Mouse (Mus musculus) CH12.LX (cell line): ENCODE data around the gene Snu13. TPM values are rescaled to one million over a fixed set of nuclear protein-coding genes. Genes with fewer than 3 reads are reported as not detected.

Experiments used
- DNase-seq: peaks from one replicate; pipeline ENCODE4 v3.0.0-alpha.2; 2013; ENCODE audit errors: extremely low read depth
- H3K27ac ChIP-seq: 2 replicates; pipeline ENCODE4 v1.5.1; 2012; ENCODE audit warnings: low read depth, mild to moderate bottlenecking, control low read depth, moderate library complexity; ENCODE audit not compliant: insufficient read depth
- H3K27me3 ChIP-seq: replicated peaks from 2 replicates; pipeline ENCODE3; 2012; ENCODE audit warnings: inconsistent platforms
- H3K36me3 ChIP-seq, 2 experiments: replicated peaks in 1 of 2; 2 replicates each; pipeline versions ENCODE3 to v1.6.1; 2012; ENCODE audit warnings: inconsistent platforms in 1 of 2, low read length in 1 of 2, mild to moderate bottlenecking in 1 of 2, mixed read lengths in 1 of 2, moderate library complexity in 1 of 2; ENCODE audit not compliant: control insufficient read depth in 1 of 2, insufficient read depth in 1 of 2
- H3K4me1 ChIP-seq, 2 experiments: 2 replicates each; pipeline ENCODE4 v1.6.1; 2012; ENCODE audit warnings: inconsistent platforms in 1 of 2, moderate library complexity in 1 of 2; ENCODE audit not compliant: insufficient read depth in 2 of 2, control insufficient read depth in 1 of 2
- H3K4me2 ChIP-seq: 2 replicates; pipeline ENCODE4 v1.6.1; 2012; ENCODE audit warnings: low read depth, mild to moderate bottlenecking, control low read depth; ENCODE audit not compliant: poor library complexity, insufficient read depth, severe bottlenecking
- H3K4me3 ChIP-seq, 3 experiments: fragments of 150-350 bp in 1 of 3; sonication (generic) in 1 of 3; replicated peaks in 1 of 3; 2 replicates each; pipeline versions ENCODE3 to v1.5.1; 2011 to 2012; ENCODE audit warnings: low read depth in 2 of 3, low read length in 2 of 3, mild to moderate bottlenecking in 2 of 3, moderate library complexity in 2 of 3, control low read depth in 1 of 3, improper control_type of control experiment in 1 of 3, inconsistent platforms in 1 of 3, mixed read lengths in 1 of 3; ENCODE audit not compliant: poor library complexity in 1 of 3
- H3K79me2 ChIP-seq: replicated peaks from 2 replicates; pipeline ENCODE4 v1.6.1; 2012; ENCODE audit warnings: mild to moderate bottlenecking, moderate library complexity; ENCODE audit not compliant: control insufficient read depth, poor library complexity, insufficient read depth, severe bottlenecking; ENCODE audit errors: extremely low read depth
- H3K9ac ChIP-seq: 2 replicates; pipeline ENCODE4 v1.6.1; 2012; ENCODE audit warnings: low read depth, mild to moderate bottlenecking, control low read depth, moderate library complexity; ENCODE audit not compliant: insufficient read depth
- H3K9me3 ChIP-seq: replicated peaks from 2 replicates; pipeline ENCODE3; 2012; ENCODE audit warnings: low read length, inconsistent platforms, mixed read lengths
- CHD2 ChIP-seq: IDR thresholded peaks from 2 replicates; pipeline ENCODE4 v1.6.1; 2011; ENCODE audit warnings: low read length, improper control_type of control experiment
- ELF1 ChIP-seq: IDR thresholded peaks from 2 replicates; pipeline ENCODE4 v1.6.1; 2014; ENCODE audit warnings: low read depth, mild to moderate bottlenecking, inconsistent platforms, low read length, improper control_type of control experiment
- EP300 ChIP-seq: IDR thresholded peaks from 2 replicates; pipeline ENCODE4 v1.6.1; 2011; ENCODE audit warnings: low read length, improper control_type of control experiment
- IRF4 ChIP-seq: IDR thresholded peaks from 2 replicates; pipeline ENCODE4 v1.6.1; 2014; ENCODE audit warnings: low read depth, mild to moderate bottlenecking, inconsistent platforms, low read length, improper control_type of control experiment
- MEF2A ChIP-seq: IDR thresholded peaks from 2 replicates; pipeline ENCODE4 v1.6.1; 2014; ENCODE audit warnings: low read depth, mild to moderate bottlenecking, inconsistent platforms, low read length, improper control_type of control experiment, borderline replicate concordance
- NRF1 ChIP-seq: IDR thresholded peaks from 2 replicates; pipeline ENCODE4 v1.6.1; 2014; ENCODE audit warnings: low read depth, mild to moderate bottlenecking, inconsistent platforms, low read length, improper control_type of control experiment, moderate library complexity
- POLR2AphosphoS2 ChIP-seq: IDR thresholded peaks from 2 replicates; pipeline ENCODE4 v1.6.1; 2011; ENCODE audit warnings: low read depth, low read length, improper control_type of control experiment
- ZNF384 ChIP-seq: IDR thresholded peaks from 2 replicates; pipeline ENCODE4 v1.6.1; 2012; ENCODE audit warnings: low read depth, low read length, improper control_type of control experiment, inconsistent platforms
- dilution Hi-C: fragments of 300-500 bp; cut with MboI; formaldehyde crosslinking; loops from 2 replicates; pipeline ENCODE4 v1.14.3; 2020; ENCODE audit warnings: low sequenced_read_pairs; ENCODE audit not compliant: extremely low pct_unique_long_range_greater_than_20kb, extremely low pct_ligation_motif_present
- in situ Hi-C: fragments of 300-500 bp; cut with MboI; formaldehyde crosslinking; loops from 3 replicates; pipeline ENCODE4 v1.14.3; 2019; ENCODE audit warnings: low sequenced_read_pairs, low pct_ligation_motif_present, low pct_unique_long_range_greater_than_20kb, mixed read lengths
- polyA plus RNA-seq: library from polyadenylated mRNA; unstranded; fragments of >175 nt; gene quantifications from 2 replicates; pipeline ENCODE4 v1.2.1, GENCODE M21; 2012; ENCODE audit warnings: low read depth; ENCODE audit not compliant: insufficient read length
- total RNA-seq, 2 experiments: library from RNA; depleted of rRNA; stranded (reverse); fragments of 300-350 nt in 1 of 2; fragments of >200 nt in 1 of 2; gene quantifications; 2 replicates each; pipeline ENCODE4 v1.2.3; 2012 to 2014

The Snu13 gene
- total and polyA plus RNA-seq, 3 experiments, result 167 to 558 (median 433) TPM

DNA sequence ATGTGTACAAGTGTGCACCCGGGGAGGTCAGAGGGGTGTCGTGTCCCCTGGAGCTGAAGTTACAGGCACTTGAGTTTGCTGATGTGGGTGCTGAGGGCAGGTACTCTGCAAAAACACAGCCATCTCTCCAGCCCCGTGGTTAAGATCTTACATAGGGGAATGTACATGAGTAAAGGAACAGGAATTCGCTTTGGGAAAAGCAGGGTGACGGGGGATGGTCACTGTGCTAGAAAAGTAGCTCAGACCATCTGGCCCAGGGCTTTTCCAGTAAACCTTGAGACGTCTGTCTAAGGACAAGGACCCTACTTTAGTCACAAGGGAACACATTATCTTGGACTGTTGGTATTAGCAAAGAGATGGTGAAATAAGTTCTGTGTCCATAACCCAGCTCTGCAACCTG lies 35.5 kb downstream of the Snu13 start:
- Histone ChIP-seq H3K79me2 (peaks cover 17% of the 10 kb centered on the region), H3K4me2 (no peak overlapping the region), H3K36me3 (peaks cover 0 to 41% of the 10 kb centered on the region in 2 experiments), H3K27ac (no peak overlapping the region), H3K4me3 (no peak overlapping the region), H3K9ac (no peak overlapping the region), H3K9me3 (no peaks in the 10 kb centered on the region), H3K27me3 (no peaks in the 10 kb centered on the region), H3K4me1 (peaks cover 0 to 23% of the 10 kb centered on the region in 2 experiments; a peak in 2 of 4 replicates)
- dilution Hi-C loops (no loop called here), in situ Hi-C loops (no loop called here)
- TF ChIP-seq MEF2A (no peak), ZNF384 (no peak), POLR2AphosphoS2 (no peak), IRF4 (no peak)
- no peak for DNase-seq

DNA sequence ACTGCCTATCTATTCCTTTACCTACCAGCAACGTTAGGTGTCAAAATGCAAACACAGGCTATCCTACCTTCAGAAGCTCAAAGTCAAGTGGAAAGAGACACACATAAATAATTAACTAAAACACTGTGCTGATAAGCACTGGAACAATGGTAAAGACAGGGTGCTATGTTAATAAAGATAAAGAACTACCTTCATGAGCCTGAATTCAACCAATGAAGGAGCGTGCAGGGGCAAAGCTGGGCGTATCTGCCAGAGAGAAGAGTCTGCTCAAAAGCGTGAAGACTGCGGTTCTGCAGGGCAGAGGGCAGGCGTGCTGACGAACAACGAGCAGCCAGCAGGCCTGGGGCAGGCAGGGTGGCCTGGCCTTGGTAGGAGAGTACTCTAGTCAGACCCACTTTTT lies 43.1 kb downstream of the Snu13 start:
- no peaks in the 10 kb centered on the region for H3K9me3 ChIP-seq
- H3K4me1 ChIP-seq, result no peaks in the 10 kb centered on the region
- no peak overlapping the region for H3K4me3 ChIP-seq
- peaks cover 19 to 81% of the 10 kb centered on the region in 2 experiments for H3K36me3 ChIP-seq
- no peak for TF ChIP-seq NRF1
- TF ChIP-seq ELF1, result no peak
- no peaks in the 10 kb centered on the region for H3K79me2 ChIP-seq
- in situ Hi-C loops (no loop called here), dilution Hi-C loops (no loop called here)
- no peak overlapping the region for H3K27ac ChIP-seq
- no peak for DNase-seq
- H3K4me2 ChIP-seq, result no peak overlapping the region
- no peaks in the 10 kb centered on the region for H3K27me3 ChIP-seq
- no peak overlapping the region for H3K9ac ChIP-seq

DNA sequence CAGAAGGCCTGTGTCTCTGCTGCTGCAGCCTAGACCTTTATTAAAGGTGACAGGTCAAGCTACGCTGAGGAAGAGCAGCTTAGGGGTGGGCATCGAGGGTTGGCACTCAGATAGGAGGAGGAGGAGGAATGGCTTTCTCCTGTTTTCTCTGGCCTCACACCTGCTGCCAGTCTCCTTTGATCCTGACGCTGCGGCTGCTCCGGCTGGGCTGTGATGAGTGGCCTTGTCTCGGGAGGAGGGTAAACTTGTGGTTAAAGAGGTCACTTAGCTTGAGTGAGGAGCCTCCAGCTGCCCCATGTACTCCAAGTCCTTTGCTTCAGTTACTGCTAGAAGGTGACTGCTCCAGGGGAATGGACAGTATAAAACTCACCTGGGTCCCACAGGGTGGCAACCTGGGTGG lies 53.4 kb downstream of the Snu13 start:
- no peaks in the 10 kb centered on the region for H3K9me3 ChIP-seq
- H3K4me2 ChIP-seq, result no peak overlapping the region
- dilution Hi-C loops (no loop called here), in situ Hi-C loops (no loop called here)
- no peaks in the 10 kb centered on the region for H3K4me1 ChIP-seq
- DNase-seq, result no peak
- no peaks in the 10 kb centered on the region for H3K79me2 ChIP-seq
- H3K9ac ChIP-seq, result no peak overlapping the region
- H3K27ac ChIP-seq, result no peak overlapping the region
- H3K36me3 ChIP-seq, result peaks cover 31 to 80% of the 10 kb centered on the region in 2 experiments
- H3K27me3 ChIP-seq, result no peaks in the 10 kb centered on the region
- no peak overlapping the region for H3K4me3 ChIP-seq
- TF ChIP-seq CHD2 (no peak), EP300 (no peak)
